Mouse (Mus musculus) telencephalon, adult 2 months (tissue): Measurements from ENCODE around the gene Dnajc25.
A peak's percentile ranks its signal among the peaks of the same experiment; 100 is the strongest.

Experiments
- DNase-seq: peaks from one replicate; pipeline ENCODE4 v3.0.0-alpha.2; 2011; ENCODE audit warnings: low read depth, low spot score

The Dnajc25 gene

GRCm38 (mm10) chr4:58994762-58995161, at the start of gene Dnajc25:
Gene Dnajc25, plus strand, starts transcription at chr4:58995062.
- DNase-seq: no peak

GRCm38 (mm10) chr4:58948391-58948790, 46.5 kb upstream of the Dnajc25 start:
- DNase-seq: no peak

- no peak for DNase-seq
These were observed 42.2 kb upstream of the Dnajc25 start for GRCm38 (mm10) chr4:58952630-58953029.

- no peak for DNase-seq
These were observed 33.1 kb upstream of the Dnajc25 start for GRCm38 (mm10) chr4:58961719-58962118.

GRCm38 (mm10) chr4:58963271-58963670, 31.6 kb upstream of the Dnajc25 start:
- no peak for DNase-seq

- no peak for DNase-seq
These were observed 29.7 kb upstream of the Dnajc25 start for GRCm38 (mm10) chr4:58965136-58965535.

- no peak for DNase-seq
These were observed 24.2 kb upstream of the Dnajc25 start for GRCm38 (mm10) chr4:58970678-58971077.

- no peak for DNase-seq
These were observed 19.2 kb upstream of the Dnajc25 start for GRCm38 (mm10) chr4:58975711-58976110.

- no peak for DNase-seq
These were observed 13.4 kb upstream of the Dnajc25 start for GRCm38 (mm10) chr4:58981421-58981820.

- no peak for DNase-seq
These were observed 12.1 kb upstream of the Dnajc25 start for GRCm38 (mm10) chr4:58982806-58983205.

GRCm38 (mm10) chr4:58985157-58985648, 9.7 kb upstream of the Dnajc25 start:
- DNase-seq: no peak

GRCm38 (mm10) chr4:58986540-58987190, 8.2 kb upstream of the Dnajc25 start, which contains the start of gene Ptgr1:
Gene Ptgr1, minus strand, starts transcription at chr4:58987119.
- peak; percentile 70 for DNase-seq

GRCm38 (mm10) chr4:58989303-58989898, 5.5 kb upstream of the Dnajc25 start:
- no peak for DNase-seq

GRCm38 (mm10) chr4:58990609-58991434, 4.0 kb upstream of the Dnajc25 start:
- no peak for DNase-seq

GRCm38 (mm10) chr4:58992195-58992594, 2.7 kb upstream of the Dnajc25 start:
- no peak for DNase-seq

- no peak for DNase-seq
These were observed 410 bp downstream of the Dnajc25 start for GRCm38 (mm10) chr4:58995251-58995693.

- DNase-seq: no peak
These were observed 2.2 kb downstream of the Dnajc25 start for GRCm38 (mm10) chr4:58997081-58997480.

GRCm38 (mm10) chr4:58998688-58999087, 3.8 kb downstream of the Dnajc25 start:
- DNase-seq: no peak

GRCm38 (mm10) chr4:58999686-59000085, 4.8 kb downstream of the Dnajc25 start:
- peak; percentile 49 for DNase-seq

GRCm38 (mm10) chr4:59000614-59001013, 5.8 kb downstream of the Dnajc25 start:
- no peak for DNase-seq

GRCm38 (mm10) chr4:59002948-59003805, 8.3 kb downstream of the Dnajc25 start, which contains the start of gene Gm20503:
Gene Gm20503, plus strand, starts transcription at chr4:59003210.
- peak; percentile 64 for DNase-seq
